Mouse (Mus musculus) right cerebral cortex, postnatal 36 days (tissue): Measurements from ENCODE around the gene Bad.

Experiments
- DNase-seq, 2 experiments: peaks; one replicate each; pipeline ENCODE4 v3.0.0; 2022; ENCODE audit warnings: low spot score in 2 of 2, mixed read lengths in 1 of 2

Gene Bad

DNA sequence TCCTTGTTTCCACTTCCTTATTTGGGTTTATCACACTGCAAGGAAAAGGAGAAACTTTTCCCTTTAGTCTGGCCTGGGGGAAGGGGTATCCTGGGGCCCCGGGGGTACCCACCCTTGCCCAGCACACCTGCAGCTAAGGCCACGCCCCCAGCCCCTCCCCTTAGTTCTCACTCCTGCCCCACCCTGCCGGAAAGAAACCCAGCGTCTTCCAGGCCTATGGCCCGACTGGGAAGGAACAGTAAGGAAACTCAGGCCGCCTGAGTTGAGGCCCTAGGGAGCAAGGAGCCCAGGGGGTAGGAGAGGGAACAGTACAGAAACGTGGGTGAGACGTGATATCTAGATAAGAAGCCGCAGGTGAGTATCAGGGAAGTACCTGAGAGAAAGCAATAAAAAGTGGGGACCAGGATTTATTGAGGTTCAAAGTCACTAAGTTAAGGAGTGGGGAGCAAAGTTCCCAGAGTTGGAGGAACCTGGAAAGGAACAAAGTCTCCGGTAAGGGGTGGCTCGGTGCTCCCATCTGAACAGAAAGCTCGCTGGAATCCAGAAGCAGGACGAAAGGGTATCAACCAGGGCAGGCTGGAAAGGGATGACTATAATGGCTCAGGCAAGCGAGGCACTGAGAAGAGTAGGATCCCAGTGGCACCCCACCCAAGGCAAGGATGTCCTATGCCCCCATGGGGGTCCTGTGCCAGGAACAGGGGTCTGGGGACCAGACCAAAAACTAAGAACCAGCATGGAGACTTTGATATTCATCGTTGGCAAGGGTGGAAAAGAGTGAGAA is 27.0 kb downstream of the Bad start:
- no peak for DNase-seq

DNA sequence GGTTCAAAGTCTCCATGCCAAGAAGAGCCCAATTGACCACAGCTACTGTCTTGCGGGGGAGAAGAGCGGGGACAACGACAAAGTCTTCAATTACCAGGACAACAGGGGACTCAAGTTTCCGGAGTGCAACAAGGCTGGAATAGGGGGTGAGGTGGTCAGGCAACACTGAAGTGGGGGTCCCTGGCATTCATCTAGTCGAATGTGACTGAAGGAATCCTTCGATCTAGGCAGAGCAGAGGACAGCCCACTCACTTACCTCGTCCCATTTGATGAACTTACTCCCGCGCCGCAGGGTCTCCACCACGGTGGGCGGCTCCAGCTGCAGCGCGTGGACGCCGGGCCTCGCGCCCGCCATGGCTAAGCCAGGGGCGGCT is 27.6 kb downstream of the Bad start:
- no peak for DNase-seq

GRCm38 (mm10) chr19:6969665-6970381 is 28.2 kb downstream of the Bad start:
- DNase-seq, result no peak

- no peak for DNase-seq
Observed at GRCm38 (mm10) chr19:6970460-6971085, 28.9 kb downstream of the Bad start.

DNA sequence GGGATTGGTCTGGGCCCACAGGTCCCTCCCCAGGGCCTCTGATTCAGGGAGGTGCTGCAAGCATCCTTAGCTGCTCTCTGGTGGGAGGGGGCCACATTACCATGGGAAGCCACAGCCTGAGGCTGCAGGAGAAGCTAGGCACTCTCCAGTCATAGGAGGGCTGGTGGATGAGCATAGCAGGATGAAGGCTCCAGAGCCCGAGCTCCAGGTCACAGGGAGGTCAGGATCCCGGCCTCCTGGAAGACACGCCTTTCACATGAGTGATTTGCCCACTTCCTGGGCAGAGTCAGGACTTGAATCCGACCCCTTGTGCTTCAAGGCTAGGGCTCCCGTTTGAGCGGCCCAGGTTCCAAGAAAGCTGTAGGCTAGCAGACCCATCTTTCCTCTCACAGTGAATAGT is 30.0 kb downstream of the Bad start:
- no peak for DNase-seq

- DNase-seq, result no peak
Observed at GRCm38 (mm10) chr19:6972247-6972917, 30.7 kb downstream of the Bad start.

GRCm38 (mm10) chr19:6973581-6974190 is 32.0 kb downstream of the Bad start:
- no peak for DNase-seq

DNA sequence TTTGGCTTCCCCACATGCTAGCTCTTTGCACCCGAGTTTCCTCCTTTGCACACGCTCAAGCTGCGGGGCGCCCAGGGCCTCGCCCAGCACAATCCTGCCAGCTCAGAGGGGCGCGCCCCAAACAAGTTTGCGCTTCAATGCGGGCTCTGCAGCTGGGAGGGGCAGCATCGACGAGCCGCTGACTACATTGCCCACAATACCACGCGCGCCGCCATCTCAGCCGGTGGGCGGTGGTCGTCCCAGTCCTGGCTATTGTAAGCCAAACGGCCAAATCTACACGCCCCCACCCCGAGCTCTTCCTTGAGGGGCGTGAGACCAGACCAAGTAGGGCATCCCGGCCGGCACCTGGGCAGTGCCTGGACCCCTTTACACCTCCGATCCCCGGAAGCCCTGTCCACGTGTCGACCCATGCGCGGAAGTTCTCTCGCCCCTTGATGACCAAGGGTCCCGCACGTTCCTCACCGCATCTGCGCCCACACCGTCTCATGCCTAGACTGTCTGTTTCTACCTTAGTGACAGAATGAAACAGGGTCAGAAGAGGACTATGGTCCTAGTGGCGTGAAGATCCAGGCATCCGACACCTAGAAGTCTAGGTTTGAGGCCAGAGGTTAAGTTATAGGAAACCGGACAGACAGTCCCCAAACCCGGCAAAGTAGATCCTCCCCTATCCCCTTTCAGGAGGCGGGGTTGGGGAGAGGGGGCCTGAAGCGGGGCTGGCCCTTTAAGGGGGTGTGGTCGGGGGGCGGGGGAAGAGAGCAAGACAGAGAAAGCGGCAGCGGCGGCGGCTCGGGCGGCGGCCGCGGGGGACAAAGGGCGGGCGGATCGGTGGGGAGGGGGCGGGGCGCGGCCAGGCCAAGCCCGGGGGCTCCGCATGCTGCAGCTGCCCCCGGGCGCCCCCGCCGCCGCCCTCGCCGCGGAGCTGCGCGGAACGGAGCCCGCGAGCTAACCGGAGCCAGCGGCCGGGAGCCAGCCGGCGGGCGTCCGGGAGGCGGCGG is 32.8 kb downstream of the Bad start, which contains the start of gene Ppp1r14b:
TSS of gene Ppp1r14b (plus strand) at position 758 of the 995 bp plus-strand sequence.
- DNase-seq, result peak; percentile 70 to 75

DNA sequence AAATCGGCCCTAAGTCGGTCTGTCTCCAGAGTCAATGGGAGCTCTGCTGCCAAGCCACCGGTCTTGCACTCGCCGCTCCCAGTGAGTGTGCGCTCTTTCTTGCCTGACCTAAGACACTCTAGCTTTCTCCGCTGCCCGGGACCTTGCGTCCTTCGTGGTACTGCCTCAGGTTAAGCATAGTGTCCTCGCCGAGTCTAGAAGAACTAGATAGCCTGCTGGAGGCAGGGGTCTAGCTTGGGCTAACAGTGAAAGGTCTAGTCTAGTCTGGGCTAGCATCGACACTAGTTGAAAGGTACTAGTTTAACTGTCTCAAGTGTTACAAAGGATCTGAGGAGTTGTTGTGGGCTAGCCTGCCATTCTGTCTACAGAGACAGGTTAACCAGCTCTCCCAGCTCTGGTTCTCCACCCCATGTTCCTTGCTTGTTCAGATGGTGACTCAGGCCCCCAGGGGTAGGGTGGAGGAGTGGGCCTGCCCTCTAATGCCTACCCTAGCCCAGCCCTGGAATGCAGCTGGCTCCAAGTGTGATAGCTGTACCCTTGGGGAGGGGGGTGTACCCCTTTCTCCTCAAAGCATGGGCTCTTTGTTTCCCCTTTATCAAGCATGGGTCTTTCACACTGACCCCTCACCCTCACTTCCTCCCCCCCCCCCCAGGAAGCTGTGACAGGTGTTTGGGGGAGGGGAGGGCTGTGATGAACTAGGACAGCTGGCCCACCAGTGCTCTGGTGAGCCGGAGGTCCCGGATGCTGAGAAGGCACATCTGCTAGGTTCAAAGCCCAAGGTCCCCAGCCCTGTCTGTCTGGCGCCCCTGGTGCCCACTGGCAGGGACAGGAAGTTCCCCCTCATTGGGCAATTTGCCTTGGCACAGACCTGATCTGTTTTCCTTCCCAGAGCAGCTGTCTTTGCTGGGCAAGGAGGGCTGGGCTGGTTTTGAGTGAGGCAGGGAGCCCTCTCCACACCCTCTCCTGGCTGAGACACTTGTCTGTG is 34.2 kb downstream of the Bad start, which contains the start of gene Plcb3:
TSS of gene Plcb3 (minus strand) at position 934 of the 985 bp plus-strand sequence.
- DNase-seq, result peak in 1 of 2 experiments; percentile 41

DNA sequence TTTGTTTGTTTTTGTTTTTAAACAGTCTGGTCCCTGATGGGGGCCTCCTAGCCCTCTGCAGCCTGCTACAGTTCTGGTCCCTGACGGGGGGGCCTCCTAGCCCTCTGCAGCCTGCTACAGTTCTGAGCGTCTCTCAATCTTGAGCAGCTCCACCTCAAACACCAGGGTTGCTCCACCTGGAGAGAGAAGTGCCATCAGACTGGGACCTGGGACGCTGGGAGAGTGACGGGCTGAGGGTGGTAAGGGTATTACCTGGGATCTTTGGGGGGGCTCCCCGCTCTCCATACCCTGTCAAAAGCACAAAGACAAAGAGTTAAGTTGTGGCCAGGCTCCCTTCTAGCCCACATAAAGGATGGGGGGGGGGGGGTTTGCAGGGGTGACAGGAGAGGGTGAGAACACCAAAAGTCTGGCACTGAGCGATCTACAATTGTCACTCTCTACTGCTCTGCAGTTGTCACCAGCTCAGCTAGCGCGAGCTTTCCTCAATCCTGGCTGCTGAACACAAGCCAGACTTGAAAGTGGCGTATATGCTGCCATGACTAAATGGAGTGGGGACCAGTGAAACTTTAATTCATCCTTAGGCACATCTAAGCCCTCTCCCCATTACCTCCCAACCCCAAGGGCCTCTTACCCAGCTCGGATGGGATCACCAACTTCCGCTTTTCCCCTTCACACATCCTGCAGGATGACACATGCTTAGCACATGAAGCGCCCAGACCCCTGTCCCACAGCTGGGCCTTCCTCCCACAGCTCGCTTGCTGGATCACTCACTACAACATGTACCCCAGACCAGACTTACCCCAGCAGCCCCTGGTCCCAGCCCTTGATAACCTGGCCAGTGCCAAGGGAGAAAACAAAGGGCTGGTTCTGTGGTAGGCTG is 36.3 kb downstream of the Bad start:
- DNase-seq, result no peak

- DNase-seq, result no peak
Observed at GRCm38 (mm10) chr19:6978639-6978974, 36.9 kb downstream of the Bad start.

DNA sequence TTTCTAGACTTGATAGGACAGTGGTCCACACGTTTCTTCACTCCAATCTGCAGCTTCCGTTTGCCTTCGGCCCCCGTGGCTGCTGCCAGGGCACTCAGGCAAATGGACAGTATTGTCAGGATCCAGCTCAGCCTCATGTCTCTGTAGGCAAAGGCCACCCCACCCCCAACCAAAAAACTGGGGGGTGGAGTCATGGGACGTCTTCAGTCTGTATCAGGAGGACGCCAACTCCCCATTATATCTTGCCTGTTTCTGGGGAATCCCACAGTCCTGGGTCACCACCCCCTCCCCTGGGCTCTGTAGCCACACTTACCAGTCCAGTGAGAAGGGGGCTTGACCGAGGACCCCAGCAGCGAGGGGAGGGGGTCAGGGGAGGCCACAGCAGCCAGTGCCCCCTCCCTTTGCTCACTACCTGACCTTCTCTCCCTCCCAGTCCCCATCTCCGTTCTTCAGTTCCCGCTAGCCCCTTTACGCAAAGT is 37.4 kb downstream of the Bad start:
- DNase-seq, result peak in 1 of 2 experiments; percentile 33

GRCm38 (mm10) chr19:6979486-6980380 is 38.1 kb downstream of the Bad start:
- DNase-seq, result peak; percentile 99

DNA sequence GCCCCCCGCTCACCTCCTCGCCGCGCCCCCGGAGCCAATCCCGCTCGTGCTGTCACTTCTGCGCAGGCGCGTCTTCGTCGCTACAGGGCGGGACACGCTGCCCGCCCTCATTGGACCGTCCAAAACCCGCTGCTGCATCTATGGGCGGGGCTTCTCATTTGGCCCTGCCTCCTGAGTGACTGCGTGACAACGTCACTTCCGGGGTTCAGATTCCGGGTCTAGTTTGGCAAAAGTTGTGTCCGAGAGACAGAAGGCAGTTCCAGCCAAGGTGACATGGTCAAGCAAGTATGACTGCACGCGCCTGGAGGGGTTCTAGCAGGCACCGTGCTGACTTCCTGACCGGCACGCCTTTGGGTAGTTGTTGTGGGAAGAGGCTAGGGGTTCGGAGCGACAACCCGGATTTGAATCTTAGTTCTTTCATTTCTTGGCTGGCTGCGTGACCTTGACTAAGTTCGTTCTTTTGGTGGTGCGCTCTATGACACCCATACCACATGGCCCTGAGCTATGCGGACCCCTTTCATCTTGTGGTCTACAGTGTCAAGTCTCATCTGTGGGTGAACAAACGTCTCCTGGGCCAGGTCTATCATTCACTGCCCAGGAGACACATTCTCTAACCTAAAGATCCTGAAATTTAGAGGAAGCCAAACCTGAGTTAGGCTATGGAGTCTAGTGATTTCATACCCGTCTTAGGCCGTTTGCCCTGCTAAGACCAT is 38.9 kb downstream of the Bad start, which contains the start of gene Fkbp2:
TSS of gene Fkbp2 (minus strand) at position 121 of the 713 bp plus-strand sequence.
- DNase-seq, result peak; percentile 97 to 98

DNA sequence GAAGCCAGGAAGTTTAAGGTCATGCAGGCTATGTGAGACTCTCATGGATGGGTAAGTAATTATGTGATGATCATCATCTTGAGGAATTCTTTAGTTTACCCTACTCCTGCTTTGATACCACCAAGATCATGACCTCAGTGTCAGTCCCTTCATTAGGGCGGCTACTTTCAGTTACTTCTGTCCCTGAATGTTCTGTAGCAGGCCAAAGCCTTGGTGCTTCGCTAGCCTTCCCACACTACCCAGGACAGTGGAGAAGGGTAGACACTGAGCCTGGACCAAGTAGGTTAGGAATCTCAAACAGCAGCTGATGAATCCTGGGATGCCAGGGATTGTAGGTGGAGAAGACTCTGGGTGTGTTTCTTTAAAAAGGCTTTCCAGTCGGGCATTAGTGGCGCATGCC is 39.8 kb downstream of the Bad start:
- no peak for DNase-seq

DNA sequence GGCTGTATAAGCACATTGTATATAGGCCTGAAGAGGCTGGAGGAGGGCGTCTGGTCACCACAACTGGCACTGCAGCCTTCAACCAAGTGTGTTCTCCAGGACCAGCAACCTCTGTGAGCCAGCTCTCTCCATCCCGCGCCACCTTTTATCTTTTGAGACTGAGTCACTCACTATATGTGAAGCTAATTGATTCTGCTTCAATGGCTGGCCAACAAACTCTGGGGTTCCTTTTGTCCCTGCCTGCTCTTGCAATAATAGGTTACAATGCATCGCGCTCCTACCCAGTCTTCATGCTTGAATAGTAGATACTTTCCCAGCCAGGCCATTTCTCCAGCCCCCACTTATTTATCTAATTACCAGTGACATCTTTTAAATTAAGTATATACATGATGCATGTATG is 42.0 kb downstream of the Bad start:
- DNase-seq, result no peak
